Mouse (Mus musculus): Measurements from ENCODE around the gene Xndc1. TPM values are rescaled to one million over a fixed set of nuclear protein-coding genes. Genes with fewer than 3 reads are reported as not detected.

The Xndc1 gene
- polyA plus RNA-seq, 1 experiment from 2014 or later, result 26.3 TPM

DNA sequence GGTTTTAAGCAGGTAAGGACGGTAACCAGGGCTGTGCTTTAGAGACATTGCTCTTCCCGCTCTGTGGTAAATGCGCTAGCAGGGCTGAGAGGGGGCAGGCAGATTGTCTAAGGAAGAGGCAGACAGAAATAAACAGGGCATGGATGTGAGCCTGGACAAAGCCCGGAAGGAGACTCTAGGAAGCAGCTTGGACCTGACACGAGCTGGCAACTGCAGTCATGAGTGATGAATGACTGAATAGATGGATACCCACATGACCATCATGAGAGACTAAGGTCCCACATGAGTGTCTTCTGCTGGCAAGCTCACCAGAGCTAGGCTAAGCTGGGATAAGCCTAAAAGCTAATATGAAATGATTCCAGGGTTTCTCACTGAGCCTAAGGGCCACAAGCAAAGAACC lies 38.8 kb downstream of the Xndc1 start:
- no peak overlapping the region for H3K4me3 ChIP-seq (ENCODE audit: low read depth, low read length)
- no peak overlapping the region for H3K27ac ChIP-seq (ENCODE audit: low read length)
- no peaks in the 10 kb centered on the region for H3K27me3 ChIP-seq (ENCODE audit: control insufficient read depth, insufficient read depth, low read length)
- H3K9me3 ChIP-seq (ENCODE audit: control insufficient read depth, low read depth, low read length), result no peaks in the 10 kb centered on the region
- no peak overlapping the region for H3K9ac ChIP-seq (replicated peaks; ENCODE audit: low read depth, low read length)
- 57% methylated on average over 5 of the region's 5 CpGs for WGBS
- H3K4me2 ChIP-seq (replicated peaks; ENCODE audit: low read depth, low read length), result no peak overlapping the region
- no peaks in the 10 kb centered on the region for H3K36me3 ChIP-seq (ENCODE audit: control insufficient read depth, insufficient read depth, low read length)
- H3K4me1 ChIP-seq (ENCODE audit: control insufficient read depth, insufficient read depth, low read length), result peaks cover 17% of the 10 kb centered on the region; the same call in 1 of the 2 replicates
- no peak for ATAC-seq (ENCODE audit: insufficient number of reproducible peaks, insufficient read depth, low FRiP score, low read depth)

DNA sequence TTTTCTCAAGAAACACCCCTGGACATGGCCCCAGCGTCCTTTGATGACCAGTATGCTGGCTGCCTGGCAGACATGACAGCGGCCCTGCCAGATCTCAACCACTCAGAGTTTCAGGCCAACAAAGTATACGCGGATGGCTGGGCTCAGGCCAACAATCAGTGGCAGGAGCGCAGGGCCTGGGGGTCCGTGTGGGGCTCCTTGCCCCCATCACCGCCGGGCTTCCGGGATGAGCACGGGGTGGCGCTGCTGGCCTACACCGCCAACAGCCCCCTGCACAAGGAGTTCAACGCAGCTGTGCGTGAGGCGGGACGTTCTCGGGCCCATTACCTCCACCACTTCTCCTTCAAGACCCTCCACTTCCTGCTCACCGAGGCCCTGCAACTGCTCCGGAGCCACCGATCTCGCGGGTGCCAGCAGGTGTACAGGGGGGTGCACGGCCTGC lies 41.4 kb downstream of the Xndc1 start:
- 0 out of 2 replicates have a peak overlapping the region, but pooled peaks have one; percentile 21 for H3K9ac ChIP-seq (replicated peaks; ENCODE audit: low read depth, low read length)
- no peak for ATAC-seq (ENCODE audit: insufficient number of reproducible peaks, insufficient read depth, low FRiP score, low read depth)
- WGBS, result 16% methylated on average over 21 of the region's 23 CpGs

DNA sequence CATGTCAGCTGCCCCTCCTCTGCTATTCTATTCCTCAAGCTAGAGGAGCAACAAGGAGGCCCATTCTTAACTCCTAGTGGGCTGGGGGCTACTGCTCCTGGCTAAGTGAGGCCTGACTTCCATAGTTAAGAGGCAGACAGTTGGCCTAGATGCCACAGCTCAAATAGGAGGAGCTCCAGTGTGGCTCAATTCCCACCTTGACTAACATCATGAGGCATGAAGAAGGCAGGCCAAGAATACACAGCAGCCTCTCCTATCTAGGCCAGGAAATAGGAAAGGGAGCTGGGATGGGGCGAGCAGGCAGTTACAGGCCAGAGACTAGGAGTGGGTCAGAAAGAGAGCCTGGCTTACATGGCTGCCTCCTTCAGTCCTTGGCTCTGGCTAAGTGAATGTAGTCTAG lies 42.9 kb downstream of the Xndc1 start:
- no peak overlapping the region for H3K9ac ChIP-seq (replicated peaks; ENCODE audit: low read depth, low read length)
- H3K27ac ChIP-seq (ENCODE audit: low read length), result no peak overlapping the region
- no peak overlapping the region for H3K4me3 ChIP-seq (ENCODE audit: low read depth, low read length)
- H3K36me3 ChIP-seq (ENCODE audit: control insufficient read depth, insufficient read depth, low read length), result no peaks in the 10 kb centered on the region; the same call in 1 of the 2 replicates
- ATAC-seq (ENCODE audit: insufficient number of reproducible peaks, insufficient read depth, low FRiP score, low read depth), result no peak
- no peaks in the 10 kb centered on the region for H3K9me3 ChIP-seq (ENCODE audit: control insufficient read depth, low read depth, low read length)
- no peak overlapping the region for H3K4me2 ChIP-seq (replicated peaks; ENCODE audit: low read depth, low read length)
- H3K4me1 ChIP-seq (ENCODE audit: control insufficient read depth, insufficient read depth, low read length), result peaks cover 6% of the 10 kb centered on the region; the same call in 1 of the 2 replicates
- H3K27me3 ChIP-seq (ENCODE audit: control insufficient read depth, insufficient read depth, low read length), result no peaks in the 10 kb centered on the region
- WGBS, result 89% methylated on average over 1 of the region's 1 CpGs

More for the DNA sequence above, 41.4 kb downstream of the Xndc1 start:
- no peaks in the 10 kb centered on the region for H3K9me3 ChIP-seq (ENCODE audit: control insufficient read depth, low read depth, low read length)
- H3K27me3 ChIP-seq (ENCODE audit: control insufficient read depth, insufficient read depth, low read length), result no peaks in the 10 kb centered on the region
- peak overlapping the region; percentile 66 for H3K4me2 ChIP-seq (replicated peaks; ENCODE audit: low read depth, low read length)
- H3K27ac ChIP-seq (ENCODE audit: low read length), result no peak overlapping the region
- H3K4me1 ChIP-seq (ENCODE audit: control insufficient read depth, insufficient read depth, low read length), result peaks cover 6% of the 10 kb centered on the region; the same call in 1 of the 2 replicates
- no peaks in the 10 kb centered on the region; the same call in 1 of the 2 replicates for H3K36me3 ChIP-seq (ENCODE audit: control insufficient read depth, insufficient read depth, low read length)
- peak overlapping the region; percentile 24 for H3K4me3 ChIP-seq (ENCODE audit: low read depth, low read length)

DNA sequence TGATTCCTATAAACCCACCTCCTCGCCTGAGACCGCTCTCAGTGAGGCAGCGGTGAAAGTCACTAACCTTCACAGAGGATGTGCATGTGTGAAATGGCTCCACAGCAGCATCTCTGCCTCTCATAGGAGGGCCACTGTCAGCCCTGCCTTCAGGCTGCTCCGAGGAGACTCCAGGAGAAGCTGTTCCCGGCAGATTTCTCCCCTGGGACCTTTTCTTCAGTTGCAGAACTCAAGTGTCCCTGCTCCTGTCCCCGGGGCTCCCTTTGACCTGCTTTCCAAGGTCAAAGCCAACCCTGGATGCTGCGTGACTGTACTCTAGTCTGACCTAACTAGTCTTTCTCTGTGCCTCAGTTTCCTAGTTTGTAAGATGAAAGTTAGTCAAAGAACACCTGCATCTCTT lies 43.9 kb downstream of the Xndc1 start, which contains the start of gene Art5:
Gene Art5, minus strand, starts transcription at position 319 of the 400 bp plus-strand sequence.
- no peak within 1 kb of the TSS for H3K4me2 ChIP-seq (replicated peaks; ENCODE audit: low read depth, low read length)
- no peaks in the 10 kb centered on the region for H3K27me3 ChIP-seq (ENCODE audit: control insufficient read depth, insufficient read depth, low read length)
- WGBS, result 77% methylated on average over 7 of the region's 7 CpGs
- no peak for ATAC-seq (ENCODE audit: insufficient number of reproducible peaks, insufficient read depth, low FRiP score, low read depth)
- no peak within 1 kb of the TSS for H3K27ac ChIP-seq (ENCODE audit: low read length)
- H3K4me1 ChIP-seq (ENCODE audit: control insufficient read depth, insufficient read depth, low read length), result peaks cover 6% of the 10 kb centered on the region; the same call in 1 of the 2 replicates
- no peaks in the 10 kb centered on the region for H3K9me3 ChIP-seq (ENCODE audit: control insufficient read depth, low read depth, low read length)
- no peak within 1 kb of the TSS for H3K9ac ChIP-seq (replicated peaks; ENCODE audit: low read depth, low read length)
- no peak within 1 kb of the TSS for H3K4me3 ChIP-seq (ENCODE audit: low read depth, low read length)
- no peaks in the 10 kb centered on the region; the same call in 1 of the 2 replicates for H3K36me3 ChIP-seq (ENCODE audit: control insufficient read depth, insufficient read depth, low read length)

DNA sequence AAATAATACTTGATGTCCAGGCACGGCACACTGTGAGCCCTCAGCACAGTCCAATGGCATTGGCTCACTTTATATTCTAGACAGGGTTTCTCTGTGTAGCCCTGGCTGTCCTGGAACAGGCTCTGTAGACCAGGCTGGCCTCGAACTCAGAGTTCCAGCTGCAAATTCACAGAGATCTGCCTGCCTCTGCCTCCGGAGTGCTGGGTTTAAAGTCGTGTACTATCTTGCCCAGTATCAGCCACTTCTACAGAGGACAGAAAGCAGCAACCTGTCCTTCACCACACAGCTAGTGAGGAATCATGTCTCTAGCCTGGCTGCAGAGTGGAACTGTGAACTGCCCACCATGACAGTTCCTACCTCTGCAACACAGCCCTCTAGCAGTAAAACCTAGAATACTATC lies 44.4 kb downstream of the Xndc1 start:
- H3K27me3 ChIP-seq (ENCODE audit: control insufficient read depth, insufficient read depth, low read length), result no peaks in the 10 kb centered on the region
- no peak overlapping the region for H3K27ac ChIP-seq (ENCODE audit: low read length)
- no peak for ATAC-seq (ENCODE audit: insufficient number of reproducible peaks, insufficient read depth, low FRiP score, low read depth)
- no peak overlapping the region for H3K4me2 ChIP-seq (replicated peaks; ENCODE audit: low read depth, low read length)
- no peaks in the 10 kb centered on the region for H3K9me3 ChIP-seq (ENCODE audit: control insufficient read depth, low read depth, low read length)
- no peak overlapping the region for H3K4me3 ChIP-seq (ENCODE audit: low read depth, low read length)
- H3K9ac ChIP-seq (replicated peaks; ENCODE audit: low read depth, low read length), result no peak overlapping the region
- H3K36me3 ChIP-seq (ENCODE audit: control insufficient read depth, insufficient read depth, low read length), result no peaks in the 10 kb centered on the region; the same call in 1 of the 2 replicates
- peaks cover 6% of the 10 kb centered on the region; the same call in 1 of the 2 replicates for H3K4me1 ChIP-seq (ENCODE audit: control insufficient read depth, insufficient read depth, low read length)
- 92% methylated on average over 4 of the region's 4 CpGs for WGBS

DNA sequence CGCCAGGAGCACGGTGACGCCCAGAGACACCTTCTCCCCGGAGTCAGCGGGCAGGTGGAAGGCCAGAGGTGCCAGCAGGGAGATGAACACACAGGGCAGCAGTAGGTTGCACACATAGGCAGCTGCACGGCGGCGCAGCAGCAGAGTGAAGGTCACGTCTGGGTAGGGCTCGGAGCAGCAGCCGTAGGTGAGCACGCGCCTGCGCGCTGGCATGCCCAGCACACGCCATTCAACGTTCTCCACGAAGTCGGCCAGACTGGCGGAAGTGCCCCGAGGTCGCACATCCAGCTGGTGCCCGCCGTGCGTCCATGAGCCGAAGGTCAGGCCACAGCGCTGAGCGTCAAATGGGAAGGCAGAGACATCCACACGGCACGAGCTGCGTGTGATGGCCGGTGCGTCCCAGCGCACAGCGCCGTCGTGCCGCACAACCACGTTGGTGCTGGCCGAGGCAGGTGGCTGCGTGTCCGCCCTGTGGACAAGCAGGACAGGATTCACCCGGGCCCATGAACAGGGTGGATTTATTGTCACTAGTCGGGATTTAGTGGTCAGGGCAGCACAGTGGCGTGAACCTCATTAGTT lies 47.9 kb downstream of the Xndc1 start:
- Histone ChIP-seq H3K4me2 (replicated peaks; ENCODE audit: low read depth, low read length) (no peak overlapping the region), H3K27me3 (ENCODE audit: control insufficient read depth, insufficient read depth, low read length) (no peaks in the 10 kb centered on the region), H3K4me1 (ENCODE audit: control insufficient read depth, insufficient read depth, low read length) (no peaks in the 10 kb centered on the region), H3K36me3 (ENCODE audit: control insufficient read depth, insufficient read depth, low read length) (no peaks in the 10 kb centered on the region; the same call in 1 of the 2 replicates), H3K27ac (ENCODE audit: low read length) (no peak overlapping the region), H3K9ac (replicated peaks; ENCODE audit: low read depth, low read length) (no peak overlapping the region), H3K4me3 (ENCODE audit: low read depth, low read length) (no peak overlapping the region), H3K9me3 (ENCODE audit: control insufficient read depth, low read depth, low read length) (no peaks in the 10 kb centered on the region)
- 76% methylated on average over 45 of the region's 45 CpGs for WGBS
- ATAC-seq (ENCODE audit: insufficient number of reproducible peaks, insufficient read depth, low FRiP score, low read depth), result no peak

DNA sequence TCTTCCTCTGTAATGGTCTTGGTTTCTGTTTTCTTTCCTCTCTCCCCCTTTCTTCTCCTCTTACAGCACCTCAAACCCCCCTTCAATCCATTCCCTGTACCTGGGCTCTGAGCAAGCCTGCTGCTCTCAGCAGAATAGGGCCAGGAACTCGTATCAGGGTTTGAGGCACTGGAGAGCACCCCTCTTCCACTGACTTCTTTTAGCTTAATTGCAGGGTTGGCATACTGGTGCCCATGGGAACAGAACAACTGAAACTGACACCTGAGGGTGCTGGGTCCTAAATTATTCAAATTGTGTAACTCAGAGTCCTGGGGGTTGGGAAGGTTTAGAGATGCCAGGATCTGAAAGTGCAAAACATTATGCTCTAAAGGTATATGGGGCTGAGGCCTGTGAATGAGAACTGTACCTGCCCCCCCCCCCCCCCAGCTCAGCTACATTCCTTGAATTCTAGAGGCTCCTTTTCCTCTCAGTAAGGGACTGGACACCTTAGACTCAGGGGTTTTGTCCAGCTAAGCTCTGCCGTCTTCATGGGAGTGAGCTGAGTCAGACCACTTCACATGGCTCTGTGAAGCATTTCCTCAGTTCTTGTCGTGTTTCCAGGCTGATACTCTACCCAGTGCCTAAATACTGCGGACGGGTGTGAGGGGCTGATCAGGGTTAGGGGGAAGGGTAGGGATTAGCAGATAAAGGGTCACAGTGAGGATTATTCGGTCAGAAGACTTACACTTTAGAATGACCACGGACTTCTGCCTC lies 51.4 kb downstream of the Xndc1 start, which contains the start of gene Chrna10:
Gene Chrna10, minus strand, starts transcription at position 250 of the 753 bp plus-strand sequence.
- Histone ChIP-seq H3K9me3 (ENCODE audit: control insufficient read depth, low read depth, low read length) (no peaks in the 10 kb centered on the region), H3K36me3 (ENCODE audit: control insufficient read depth, insufficient read depth, low read length) (peaks cover 31% of the 10 kb centered on the region), H3K27ac (ENCODE audit: low read length) (no peak within 1 kb of the TSS), H3K27me3 (ENCODE audit: control insufficient read depth, insufficient read depth, low read length) (no peaks in the 10 kb centered on the region), H3K4me2 (replicated peaks; ENCODE audit: low read depth, low read length) (no peak within 1 kb of the TSS), H3K9ac (replicated peaks; ENCODE audit: low read depth, low read length) (no peak within 1 kb of the TSS), H3K4me1 (ENCODE audit: control insufficient read depth, insufficient read depth, low read length) (no peaks in the 10 kb centered on the region), H3K4me3 (ENCODE audit: low read depth, low read length) (no peak within 1 kb of the TSS)
- 37% methylated on average over 7 of the region's 7 CpGs for WGBS
- ATAC-seq (ENCODE audit: insufficient number of reproducible peaks, insufficient read depth, low FRiP score, low read depth), result no peak

DNA sequence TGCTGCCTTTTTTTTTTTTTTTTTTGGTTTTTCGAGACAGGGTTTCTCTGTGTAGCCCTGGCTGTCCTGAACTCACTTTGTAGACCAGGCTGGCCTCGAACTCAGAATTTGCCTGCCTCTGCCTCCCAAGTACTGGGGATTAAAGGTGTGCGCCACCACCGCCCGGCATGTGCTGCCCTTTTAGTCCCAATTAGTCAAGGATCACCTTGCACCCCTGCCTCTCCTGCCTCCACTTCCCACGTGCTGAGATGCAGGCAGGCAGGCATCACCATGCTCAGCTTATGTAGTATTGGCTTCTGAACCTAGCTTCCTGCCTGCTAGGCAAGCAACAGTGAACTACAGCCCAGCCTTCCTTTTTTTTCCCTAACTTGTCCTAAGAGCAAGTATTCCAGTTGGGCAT lies 52.1 kb downstream of the Xndc1 start:
- no peak overlapping the region for H3K27ac ChIP-seq (ENCODE audit: low read length)
- peaks cover 38% of the 10 kb centered on the region for H3K36me3 ChIP-seq (ENCODE audit: control insufficient read depth, insufficient read depth, low read length)
- no peak for ATAC-seq (ENCODE audit: insufficient number of reproducible peaks, insufficient read depth, low FRiP score, low read depth)
- H3K27me3 ChIP-seq (ENCODE audit: control insufficient read depth, insufficient read depth, low read length), result no peaks in the 10 kb centered on the region
- 78% methylated on average over 5 of the region's 6 CpGs for WGBS
- H3K9ac ChIP-seq (replicated peaks; ENCODE audit: low read depth, low read length), result no peak overlapping the region
- H3K4me2 ChIP-seq (replicated peaks; ENCODE audit: low read depth, low read length), result no peak overlapping the region
- no peaks in the 10 kb centered on the region for H3K4me1 ChIP-seq (ENCODE audit: control insufficient read depth, insufficient read depth, low read length)
- H3K9me3 ChIP-seq (ENCODE audit: control insufficient read depth, low read depth, low read length), result no peaks in the 10 kb centered on the region
- H3K4me3 ChIP-seq (ENCODE audit: low read depth, low read length), result no peak overlapping the region

All from stomach, embryonic 14.5 days (tissue).